Mouse (Mus musculus) 3T3-L1 (cell line): ENCODE results near the gene Foxk2.

Source experiments
- DNase-seq: peaks from one replicate; pipeline ENCODE4 v3.0.0-alpha.2; 2015; ENCODE audit warnings: low read depth, low spot score

Gene Foxk2

GRCm38 (mm10) chr11:121259160-121260100 is at the start of gene Foxk2:
Foxk2 (plus strand) TSS chr11:121259990.
- peak; percentile 79 for DNase-seq

- no peak for DNase-seq
Measured at GRCm38 (mm10) chr11:121216831-121217230, 43.0 kb upstream of the Foxk2 start.

GRCm38 (mm10) chr11:121219776-121220175 is 40.0 kb upstream of the Foxk2 start:
- no peak for DNase-seq

- DNase-seq, result no peak
Measured at GRCm38 (mm10) chr11:121220771-121221170, 39.0 kb upstream of the Foxk2 start.

- DNase-seq, result no peak
Measured at GRCm38 (mm10) chr11:121221321-121222010, 38.3 kb upstream of the Foxk2 start.

- DNase-seq, result no peak
Measured at GRCm38 (mm10) chr11:121228129-121229017, 31.4 kb upstream of the Foxk2 start.

- DNase-seq, result peak; percentile 91
Measured at GRCm38 (mm10) chr11:121229018-121229439, 30.8 kb upstream of the Foxk2 start, which contains the start of gene Cybc1. Cybc1 (minus strand) TSS chr11:121229322.

GRCm38 (mm10) chr11:121231191-121231590 is 28.6 kb upstream of the Foxk2 start:
- DNase-seq, result no peak

- DNase-seq, result no peak
Measured at GRCm38 (mm10) chr11:121231628-121232291, 28.0 kb upstream of the Foxk2 start.

- no peak for DNase-seq
Measured at GRCm38 (mm10) chr11:121232706-121233105, 27.1 kb upstream of the Foxk2 start.

GRCm38 (mm10) chr11:121235475-121236238 is 24.1 kb upstream of the Foxk2 start:
- peak; percentile 79 for DNase-seq

GRCm38 (mm10) chr11:121236564-121237344 is 23.0 kb upstream of the Foxk2 start, which contains the start of gene Narf:
Narf (plus strand) TSS chr11:121237253.
- peak; percentile 100 for DNase-seq

- DNase-seq, result peak; percentile 77
Measured at GRCm38 (mm10) chr11:121237345-121238128, 22.3 kb upstream of the Foxk2 start.

GRCm38 (mm10) chr11:121239669-121240068 is 20.1 kb upstream of the Foxk2 start:
- DNase-seq, result no peak

GRCm38 (mm10) chr11:121250196-121250595 is 9.6 kb upstream of the Foxk2 start:
- no peak for DNase-seq

- DNase-seq, result peak; percentile 34
Measured at GRCm38 (mm10) chr11:121260211-121260906, 569 bp downstream of the Foxk2 start.

- no peak for DNase-seq
Measured at GRCm38 (mm10) chr11:121261074-121261473, 1.3 kb downstream of the Foxk2 start.

- no peak for DNase-seq
Measured at GRCm38 (mm10) chr11:121277516-121277915, 17.7 kb downstream of the Foxk2 start.
